Mouse (Mus musculus): Measurements from ENCODE around the gene Gpr137. TPM values are rescaled to one million over a fixed set of nuclear protein-coding genes. Genes with fewer than 3 reads are reported as not detected.

Gpr137 gene
- polyA plus RNA-seq, 1 experiment from 2014 or later: 18.1 TPM

DNA sequence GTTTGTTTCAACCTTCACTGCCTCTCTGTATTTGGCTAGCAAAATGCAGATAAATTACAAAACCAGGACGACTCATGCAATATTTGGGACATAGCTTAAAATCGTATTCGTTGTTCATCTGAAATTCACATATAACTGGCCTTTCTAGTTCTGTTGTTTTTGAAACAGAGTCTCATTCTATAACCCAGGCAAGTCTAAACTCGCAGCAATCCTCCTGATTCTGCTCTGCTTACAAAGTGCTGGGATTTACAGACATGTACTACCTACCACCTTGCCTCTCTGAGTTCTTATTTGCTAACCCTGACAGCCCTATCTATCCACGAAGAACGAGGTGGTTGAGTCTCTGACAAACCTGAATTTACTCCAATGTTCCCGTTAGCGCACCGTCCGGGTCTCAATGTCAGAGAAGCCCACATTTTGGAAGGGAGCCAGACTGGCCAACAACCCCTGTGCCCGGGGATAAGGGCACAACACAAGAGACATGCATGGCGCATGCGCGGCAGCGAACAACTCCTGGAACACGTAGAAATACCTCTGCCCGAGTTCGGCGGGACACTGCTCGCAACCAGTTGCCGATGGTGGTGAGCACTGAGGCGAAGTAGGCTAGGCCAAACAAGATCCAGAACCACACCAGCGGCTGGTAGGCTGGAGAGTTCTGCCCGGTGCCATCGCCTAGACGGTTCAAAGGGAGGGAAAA lies 15.6 kb downstream of the Gpr137 start:
- Histone ChIP-seq H3K4me3 (ENCODE audit: low read depth, low read length) (peak overlapping the region; percentile 18), H3K9ac (replicated peaks; ENCODE audit: low read length) (no peak overlapping the region; the same call in 1 of the 2 replicates), H3K4me2 (ENCODE audit: low read depth, low read length) (peak overlapping the region; percentile 37), H3K9me3 (replicated peaks; ENCODE audit: control insufficient read depth, low read length) (peaks cover 3% of the 10 kb centered on the region; the same call in 1 of the 2 replicates), H3K4me1 (ENCODE audit: control insufficient read depth, insufficient read depth, low read length) (0 out of 2 replicates have a peak, but pooled peaks cover 4% of the 10 kb centered on the region), H3K36me3 (replicated peaks; ENCODE audit: control insufficient read depth, insufficient read depth, low read depth, low read length) (no peaks in the 10 kb centered on the region), H3K27me3 (ENCODE audit: control insufficient read depth, insufficient read depth, low read length) (peaks cover 68% of the 10 kb centered on the region), H3K27ac (replicated peaks; ENCODE audit: low read depth, low read length) (no peak overlapping the region)
- ATAC-seq (replicated peaks; ENCODE audit: insufficient number of reproducible peaks, low FRiP score, low TSS enrichment, low read depth) (no peak), DNase-seq (ENCODE audit: low spot score) (peak; percentile 61)
- WGBS: 11% methylated on average over 26 of the region's 26 CpGs

DNA sequence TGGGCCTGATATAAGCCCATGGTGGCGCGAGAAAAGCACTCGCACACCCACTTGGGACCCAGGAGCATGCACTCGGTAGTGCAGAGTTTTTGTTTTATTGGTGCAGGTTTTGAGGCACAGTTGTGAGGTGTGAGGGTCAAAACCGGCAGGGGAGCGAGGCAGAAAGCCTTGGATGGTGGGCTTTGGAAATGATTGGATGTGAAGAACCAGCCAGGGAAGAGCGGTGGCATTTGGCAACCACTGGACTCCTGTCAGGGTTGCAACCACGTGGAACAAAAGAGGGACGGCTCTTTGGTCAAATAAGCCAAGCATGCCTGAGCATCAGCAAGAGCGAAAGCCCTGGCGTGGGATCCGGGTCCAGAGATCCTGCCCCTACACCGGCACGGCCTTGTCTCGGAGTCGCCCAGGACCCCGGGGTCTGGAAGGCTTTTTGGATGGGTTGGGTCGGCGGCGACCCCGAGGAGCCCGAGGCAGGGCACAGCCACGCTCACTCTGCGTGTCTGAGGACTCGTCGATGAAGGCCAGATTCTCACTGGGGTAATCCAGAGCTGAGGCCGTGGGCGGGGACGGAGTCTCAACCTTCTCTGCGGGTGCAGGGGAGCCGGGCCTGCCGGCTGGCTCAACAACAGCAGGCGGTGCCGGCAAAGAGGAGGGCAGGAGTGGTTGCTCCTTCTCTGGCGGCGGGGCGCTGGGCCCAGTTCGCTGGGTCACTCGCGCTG lies 16.5 kb downstream of the Gpr137 start:
- Histone ChIP-seq H3K4me2 (ENCODE audit: low read depth, low read length) (no peak overlapping the region), H3K27me3 (ENCODE audit: control insufficient read depth, insufficient read depth, low read length) (peaks cover 60% of the 10 kb centered on the region), H3K4me3 (ENCODE audit: low read depth, low read length) (peak overlapping the region; percentile 12; the same call in 1 of the 2 replicates), H3K9me3 (replicated peaks; ENCODE audit: control insufficient read depth, low read length) (peaks cover 3% of the 10 kb centered on the region; the same call in 1 of the 2 replicates), H3K36me3 (replicated peaks; ENCODE audit: control insufficient read depth, insufficient read depth, low read depth, low read length) (no peaks in the 10 kb centered on the region), H3K9ac (replicated peaks; ENCODE audit: low read length) (no peak overlapping the region), H3K4me1 (ENCODE audit: control insufficient read depth, insufficient read depth, low read length) (0 out of 2 replicates have a peak, but pooled peaks cover 5% of the 10 kb centered on the region), H3K27ac (replicated peaks; ENCODE audit: low read depth, low read length) (no peak overlapping the region)
- DNase-seq (ENCODE audit: low spot score) (no peak), ATAC-seq (replicated peaks; ENCODE audit: insufficient number of reproducible peaks, low FRiP score, low TSS enrichment, low read depth) (no peak)
- 5% methylated on average over 40 of the region's 40 CpGs for WGBS

DNA sequence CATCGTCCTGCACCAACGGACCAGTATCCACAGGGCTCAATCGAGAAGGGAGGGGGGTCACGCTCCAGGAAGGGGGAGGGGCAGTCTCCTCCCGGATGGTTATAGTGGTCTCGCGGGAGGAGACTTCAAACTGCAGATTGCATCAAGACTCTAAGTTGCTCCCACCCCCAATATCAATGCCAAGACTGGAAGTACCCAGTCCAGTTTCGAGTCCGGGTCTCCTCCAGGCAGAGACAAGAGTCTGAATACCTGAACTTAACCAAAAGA lies 17.0 kb downstream of the Gpr137 start, which contains the start of gene Catsperz:
Gene Catsperz (minus strand): TSS at position 74 of the 267 bp plus-strand sequence.
- H3K9me3 ChIP-seq (replicated peaks; ENCODE audit: control insufficient read depth, low read length): peaks cover 3% of the 10 kb centered on the region; the same call in 1 of the 2 replicates
- DNase-seq (ENCODE audit: low spot score) (no peak), ATAC-seq (replicated peaks; ENCODE audit: insufficient number of reproducible peaks, low FRiP score, low TSS enrichment, low read depth) (no peak)
- no peaks in the 10 kb centered on the region for H3K36me3 ChIP-seq (replicated peaks; ENCODE audit: control insufficient read depth, insufficient read depth, low read depth, low read length)
- no peak within 1 kb of the TSS for H3K27ac ChIP-seq (replicated peaks; ENCODE audit: low read depth, low read length)
- 2% methylated on average over 9 of the region's 9 CpGs for WGBS
- H3K4me1 ChIP-seq (ENCODE audit: control insufficient read depth, insufficient read depth, low read length): peaks cover 10% of the 10 kb centered on the region; the same call in 1 of the 2 replicates
- no peak within 1 kb of the TSS for H3K9ac ChIP-seq (replicated peaks; ENCODE audit: low read length)
- no peak within 1 kb of the TSS for H3K4me2 ChIP-seq (ENCODE audit: low read depth, low read length)
- peak within 1 kb of the TSS; percentile 12 for H3K4me3 ChIP-seq (ENCODE audit: low read depth, low read length)
- H3K27me3 ChIP-seq (ENCODE audit: control insufficient read depth, insufficient read depth, low read length): peaks cover 57% of the 10 kb centered on the region

DNA sequence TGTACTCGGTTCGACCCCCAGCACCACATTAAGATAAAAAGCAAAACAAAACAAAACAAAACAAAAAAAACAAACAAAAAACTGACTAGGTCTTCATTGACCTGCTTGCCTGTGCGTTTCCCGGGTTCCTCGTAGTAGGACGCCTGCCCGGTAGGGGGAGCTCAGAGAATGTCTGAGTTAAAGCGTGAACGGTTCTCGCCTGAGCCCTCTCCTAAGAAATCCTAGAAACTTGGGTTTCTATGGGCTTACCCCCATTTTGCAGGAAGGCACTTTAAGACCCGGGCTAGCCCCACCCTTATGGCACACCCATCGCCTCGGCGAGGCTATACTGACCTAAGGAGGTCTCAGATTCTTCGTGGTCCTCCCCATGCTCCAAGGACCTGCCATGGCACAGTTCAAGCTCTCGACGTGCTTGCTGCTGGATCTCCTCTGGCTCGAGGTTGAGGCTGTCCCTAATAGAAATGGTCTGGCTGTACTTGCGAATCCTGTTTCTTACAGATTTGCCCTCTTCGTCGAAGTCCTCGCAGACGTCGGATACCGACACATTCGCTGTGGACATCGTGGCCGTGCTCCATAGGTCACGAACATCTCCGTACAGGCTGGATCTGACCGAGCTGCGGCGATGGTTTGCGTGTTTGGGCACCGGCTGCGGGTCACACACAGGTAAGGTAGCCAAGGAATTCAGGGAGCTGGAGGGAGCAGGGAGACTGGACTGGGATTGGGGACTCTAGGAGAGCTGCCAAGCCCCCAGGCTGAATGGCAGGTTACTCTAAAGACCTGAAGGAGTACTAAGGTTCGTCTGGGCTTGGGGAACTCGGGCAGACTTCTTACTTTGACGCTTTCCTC lies 17.6 kb downstream of the Gpr137 start:
- WGBS: 3% methylated on average over 39 of the region's 39 CpGs
- Histone ChIP-seq H3K4me2 (ENCODE audit: low read depth, low read length) (no peak overlapping the region), H3K4me1 (ENCODE audit: control insufficient read depth, insufficient read depth, low read length) (peaks cover 10% of the 10 kb centered on the region; the same call in 1 of the 2 replicates), H3K27ac (replicated peaks; ENCODE audit: low read depth, low read length) (no peak overlapping the region), H3K4me3 (ENCODE audit: low read depth, low read length) (peak overlapping the region; percentile 7; the same call in 1 of the 2 replicates), H3K27me3 (ENCODE audit: control insufficient read depth, insufficient read depth, low read length) (peaks cover 54% of the 10 kb centered on the region), H3K9me3 (replicated peaks; ENCODE audit: control insufficient read depth, low read length) (peaks cover 3% of the 10 kb centered on the region; the same call in 1 of the 2 replicates), H3K36me3 (replicated peaks; ENCODE audit: control insufficient read depth, insufficient read depth, low read depth, low read length) (no peaks in the 10 kb centered on the region), H3K9ac (replicated peaks; ENCODE audit: low read length) (no peak overlapping the region)
- peak; percentile 88 for DNase-seq (ENCODE audit: low spot score)
- no peak for ATAC-seq (replicated peaks; ENCODE audit: insufficient number of reproducible peaks, low FRiP score, low TSS enrichment, low read depth)

DNA sequence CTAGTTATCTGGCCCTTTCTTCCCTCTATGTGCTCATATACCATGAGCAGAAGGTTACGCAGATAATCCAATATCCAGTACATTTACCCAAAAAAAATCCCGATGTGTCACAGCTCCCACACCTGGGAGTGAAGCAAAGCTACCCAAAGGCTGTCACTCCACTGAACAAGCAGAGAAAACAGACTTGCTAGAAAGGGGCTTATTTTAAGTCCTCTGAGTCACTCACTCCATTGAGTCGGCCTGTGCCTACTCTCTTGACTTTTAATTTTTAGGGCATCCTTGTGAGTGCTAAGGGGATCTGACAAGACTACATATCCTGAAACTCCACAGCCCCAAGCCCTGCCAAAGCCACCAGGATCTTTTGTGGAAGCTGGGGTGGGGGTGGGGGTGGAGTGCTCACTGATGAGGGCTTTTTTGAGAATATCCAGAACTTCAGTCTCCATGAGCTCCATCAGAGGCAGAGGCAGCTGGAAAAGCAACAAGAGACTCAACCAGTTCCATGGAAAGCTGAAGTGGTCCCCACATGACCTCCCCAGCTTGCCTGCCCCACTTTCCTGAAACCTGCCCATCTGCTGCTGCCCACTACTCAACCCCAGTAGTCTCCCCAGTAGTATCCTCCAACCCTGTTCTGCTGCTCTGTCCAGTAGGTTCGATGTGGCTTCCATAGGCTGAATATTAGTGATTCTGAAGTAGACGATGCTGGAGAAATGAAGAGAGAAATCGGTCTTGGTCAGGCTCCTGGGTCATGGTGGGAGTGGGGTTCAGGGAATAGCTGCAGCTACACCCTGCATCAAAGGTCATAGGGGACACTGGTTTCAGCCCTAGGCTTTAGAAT lies 19.2 kb downstream of the Gpr137 start:
- no peak overlapping the region for H3K9ac ChIP-seq (replicated peaks; ENCODE audit: low read length)
- peaks cover 10% of the 10 kb centered on the region; the same call in 1 of the 2 replicates for H3K4me1 ChIP-seq (ENCODE audit: control insufficient read depth, insufficient read depth, low read length)
- DNase-seq (ENCODE audit: low spot score) (no peak), ATAC-seq (replicated peaks; ENCODE audit: insufficient number of reproducible peaks, low FRiP score, low TSS enrichment, low read depth) (no peak)
- H3K36me3 ChIP-seq (replicated peaks; ENCODE audit: control insufficient read depth, insufficient read depth, low read depth, low read length): no peaks in the 10 kb centered on the region
- peaks cover 46% of the 10 kb centered on the region for H3K27me3 ChIP-seq (ENCODE audit: control insufficient read depth, insufficient read depth, low read length)
- 61% methylated on average over 6 of the region's 6 CpGs for WGBS
- H3K9me3 ChIP-seq (replicated peaks; ENCODE audit: control insufficient read depth, low read length): peaks cover 3% of the 10 kb centered on the region; the same call in 1 of the 2 replicates
- no peak overlapping the region for H3K4me3 ChIP-seq (ENCODE audit: low read depth, low read length)
- H3K4me2 ChIP-seq (ENCODE audit: low read depth, low read length): no peak overlapping the region
- no peak overlapping the region for H3K27ac ChIP-seq (replicated peaks; ENCODE audit: low read depth, low read length)

DNA sequence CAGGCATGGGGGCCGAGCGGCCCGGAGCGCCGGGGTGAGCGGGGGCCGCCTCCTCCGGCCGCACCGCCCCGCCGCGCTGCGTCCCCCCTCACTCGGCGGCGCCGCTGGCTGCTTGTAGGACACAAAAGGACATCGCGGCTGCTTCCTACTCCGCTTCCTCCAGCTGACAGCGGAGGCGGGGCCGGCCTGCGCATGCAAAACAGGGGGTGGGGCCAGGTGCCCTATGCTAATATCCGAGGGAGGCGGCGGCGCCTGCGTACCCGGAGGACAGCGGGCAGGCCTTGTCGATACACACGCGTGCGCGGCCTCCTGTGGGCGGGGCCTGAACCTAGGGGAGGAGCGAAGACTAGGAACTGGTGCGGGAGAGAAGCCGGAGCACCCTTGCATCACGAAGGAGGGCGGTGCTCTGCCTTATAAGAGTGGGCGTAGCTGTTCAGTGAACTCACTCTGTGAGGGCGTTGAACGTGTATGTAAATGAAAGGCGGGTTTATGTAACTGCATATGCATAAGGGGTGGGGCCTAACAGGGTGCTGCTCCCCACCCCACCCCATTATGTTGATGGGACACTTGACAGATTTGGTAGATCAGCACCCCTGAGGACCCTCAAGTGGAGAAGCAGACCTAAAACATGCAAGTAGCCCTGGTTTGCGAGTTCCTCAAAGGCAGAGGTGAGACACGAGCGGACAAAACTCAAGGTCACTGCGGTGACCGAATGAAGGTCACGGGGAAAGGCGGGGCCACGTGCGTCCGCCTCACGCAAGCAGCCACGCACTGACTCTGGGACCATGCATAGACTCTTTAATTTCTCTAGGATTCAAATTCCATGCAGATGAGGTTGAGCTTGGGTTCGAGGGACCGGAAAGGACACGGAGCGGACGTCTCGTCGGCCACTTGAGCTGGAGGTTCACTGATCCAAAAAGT lies 20.4 kb downstream of the Gpr137 start, which contains the start of gene Esrra:
Gene Esrra (minus strand): TSS at position 167 of the 921 bp plus-strand sequence.
- Histone ChIP-seq H3K4me2 (ENCODE audit: low read depth, low read length) (peak within 1 kb of the TSS; percentile 88), H3K9ac (replicated peaks; ENCODE audit: low read length) (peak within 1 kb of the TSS; percentile 67), H3K4me1 (ENCODE audit: control insufficient read depth, insufficient read depth, low read length) (peaks cover 10% of the 10 kb centered on the region; the same call in 1 of the 2 replicates), H3K4me3 (ENCODE audit: low read depth, low read length) (peak within 1 kb of the TSS; percentile 66), H3K27ac (replicated peaks; ENCODE audit: low read depth, low read length) (peak within 1 kb of the TSS; percentile 60), H3K9me3 (replicated peaks; ENCODE audit: control insufficient read depth, low read length) (peaks cover 3% of the 10 kb centered on the region; the same call in 1 of the 2 replicates), H3K36me3 (replicated peaks; ENCODE audit: control insufficient read depth, insufficient read depth, low read depth, low read length) (no peaks in the 10 kb centered on the region), H3K27me3 (ENCODE audit: control insufficient read depth, insufficient read depth, low read length) (peaks cover 34% of the 10 kb centered on the region)
- peak; percentile 90 for ATAC-seq (replicated peaks; ENCODE audit: insufficient number of reproducible peaks, low FRiP score, low TSS enrichment, low read depth)
- under 1% methylated on average over 63 of the region's 66 CpGs for WGBS
- DNase-seq (ENCODE audit: low spot score): peak; percentile 100

Data from embryonic facial prominence, embryonic 11.5 days (tissue).